Mouse (Mus musculus) liver, postnatal 0 days (tissue): ENCODE measurements at regions not wholly inside any gene's neighbourhood (a gene's known extent, or its start where the extent isn't known, plus 50 kb on each side); places are given as distances from the start of the nearest gene placed in this dataset.

Experiments used
- CTCF ChIP-seq: sonication (generic); IDR thresholded peaks from 2 replicates; pipeline ENCODE4 v1.5.1; 2016; ENCODE audit warnings: antibody characterized with exemption, low read depth
- EP300 ChIP-seq: IDR thresholded peaks from 2 replicates; pipeline ENCODE4 v1.6.1; 2016; ENCODE audit warnings: antibody characterized with exemption, low read depth, mild to moderate bottlenecking

DNA sequence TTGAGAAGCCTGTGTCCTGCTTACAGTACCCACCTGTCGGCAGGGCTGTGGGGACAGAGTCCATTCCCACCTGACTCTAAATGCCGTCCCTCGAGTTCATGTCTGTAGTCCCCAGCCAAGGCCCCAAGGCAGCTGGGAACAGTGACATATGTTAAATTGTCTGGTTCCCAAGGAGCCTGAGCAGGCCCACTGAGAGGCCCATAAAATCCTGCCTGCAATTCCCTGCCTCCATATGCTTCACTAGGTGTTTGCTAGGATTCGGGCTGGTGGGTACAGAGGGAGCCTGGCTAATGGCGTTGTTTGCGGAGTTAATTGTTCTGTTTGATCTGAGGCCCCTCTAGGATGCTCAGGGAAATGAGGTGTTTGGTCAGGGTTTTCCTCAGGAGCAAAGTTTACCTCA is 258.8 kb upstream of the 9630041A04Rik start:
- TF ChIP-seq CTCF (no peak), EP300 (no peak)
